Mouse (Mus musculus) gastrocnemius, postnatal 14 days (tissue): ENCODE measurements around the gene Tas2r135. TPM values are rescaled to one million over a fixed set of nuclear protein-coding genes. Genes with fewer than 3 reads are reported as not detected.

ENCODE experiments used
- DNase-seq: peaks from one replicate; pipeline ENCODE4 v3.0.0; 2021; ENCODE audit warnings: mixed read lengths
- intact Hi-C: fragments of 180-260 bp; cut with DNase I; formaldehyde crosslinking; loops from one replicate; pipeline ENCODE4 v1.15.1; 2025; ENCODE audit warnings: low total_unique reads
- total RNA-seq, 2 experiments: library from RNA; stranded (reverse); gene quantifications; 2 replicates each; pipeline ENCODE4 v1.2.3; 2021

The Tas2r135 gene
- total RNA-seq, 2 experiments from 2014 or later, result not detected

- intact Hi-C loops, result no loop called here
- no peak for DNase-seq
Measured at GRCm38 (mm10) chr6:42399938-42400337, 5.3 kb upstream of the Tas2r135 start, which contains the start of gene Tas2r143. Tas2r143 (plus strand) TSS chr6:42400238.

DNA sequence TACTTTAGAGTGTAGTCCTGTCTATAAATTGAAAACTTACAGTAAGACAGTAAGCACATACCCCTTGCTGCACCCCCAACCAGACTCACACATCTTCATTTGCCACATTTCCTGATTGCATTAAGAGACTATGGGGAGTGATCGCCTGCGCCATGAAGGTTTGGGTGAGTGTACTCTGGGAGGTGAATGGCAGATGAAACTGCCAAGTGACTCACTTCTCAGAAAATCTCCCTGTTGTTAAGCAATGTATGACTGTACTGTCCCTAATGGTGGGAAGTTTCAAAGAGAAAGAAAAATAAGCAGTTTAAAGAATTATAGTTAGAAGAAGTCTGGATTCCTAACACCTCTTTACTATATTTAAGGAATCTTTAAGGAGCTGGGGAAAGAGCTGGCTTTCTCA lies 14.2 kb downstream of the Tas2r135 start:
- intact Hi-C loops, result no loop called here
- no peak for DNase-seq

DNA sequence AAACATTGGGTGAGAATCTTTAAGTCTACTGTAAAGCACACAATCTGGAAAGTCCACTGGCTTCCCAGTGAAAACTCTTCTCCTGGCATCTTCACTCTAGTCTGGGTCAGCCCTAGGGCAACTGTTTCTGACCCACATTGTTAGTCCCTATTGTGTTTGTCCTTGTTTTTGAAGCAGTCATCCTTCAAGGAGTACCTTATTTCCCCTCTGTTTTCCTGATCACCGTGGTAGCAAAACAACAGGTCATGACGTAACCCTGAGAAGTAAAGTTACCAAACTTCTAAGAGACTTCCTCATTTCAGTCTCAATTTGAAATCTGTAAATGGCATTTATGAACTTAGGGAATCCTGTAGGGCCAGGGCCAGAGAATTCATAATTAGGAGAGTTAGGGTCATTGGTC lies 16.2 kb downstream of the Tas2r135 start:
- intact Hi-C loops, result no loop called here
- no peak for DNase-seq

DNA sequence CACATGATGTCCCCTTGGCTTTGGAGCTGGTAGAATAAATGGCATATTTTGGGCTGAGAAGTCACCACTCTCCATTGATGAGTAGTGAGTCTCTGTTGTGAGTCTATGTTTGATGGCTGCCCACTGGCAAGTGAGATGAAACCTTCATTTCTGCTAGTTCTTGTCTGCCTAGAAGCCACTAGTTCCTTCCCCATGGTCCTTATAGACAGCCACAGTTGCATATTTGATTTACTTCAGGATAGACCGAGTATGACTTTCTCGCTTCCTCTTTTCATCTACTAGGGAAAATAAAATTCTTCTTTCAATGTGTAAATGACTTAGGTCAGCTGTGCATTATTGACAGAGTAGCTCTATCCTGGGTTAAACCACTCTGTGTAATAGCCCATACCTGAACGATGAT lies 19.2 kb downstream of the Tas2r135 start:
- no peak for DNase-seq
- intact Hi-C loops, result no loop called here

GRCm38 (mm10) chr6:42426337-42426736 lies 21.1 kb downstream of the Tas2r135 start:
- intact Hi-C loops, result no loop called here

DNA sequence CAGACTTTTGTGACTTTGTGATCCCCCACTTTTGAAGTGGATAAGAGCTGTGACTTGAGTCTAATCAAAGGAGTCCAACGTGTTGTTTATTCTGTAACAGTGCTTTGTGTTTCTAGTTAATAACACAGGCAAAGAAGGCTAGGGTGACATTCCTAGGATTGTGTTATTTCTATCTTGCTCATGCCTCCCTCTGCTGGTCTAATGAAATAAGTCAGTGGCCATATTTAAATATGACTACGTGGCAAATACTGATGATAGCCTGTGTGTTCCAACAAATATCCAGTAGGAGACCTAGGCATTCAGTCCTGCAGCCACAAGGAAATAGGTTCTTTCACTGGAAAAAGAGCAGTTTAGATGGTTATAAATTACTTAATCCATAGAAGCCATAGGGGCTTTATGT lies 28.3 kb downstream of the Tas2r135 start:
- intact Hi-C loops, result no loop called here

More at GRCm38 (mm10) chr6:42426337-42426736, 21.1 kb downstream of the Tas2r135 start:
- DNase-seq, result no peak

DNA sequence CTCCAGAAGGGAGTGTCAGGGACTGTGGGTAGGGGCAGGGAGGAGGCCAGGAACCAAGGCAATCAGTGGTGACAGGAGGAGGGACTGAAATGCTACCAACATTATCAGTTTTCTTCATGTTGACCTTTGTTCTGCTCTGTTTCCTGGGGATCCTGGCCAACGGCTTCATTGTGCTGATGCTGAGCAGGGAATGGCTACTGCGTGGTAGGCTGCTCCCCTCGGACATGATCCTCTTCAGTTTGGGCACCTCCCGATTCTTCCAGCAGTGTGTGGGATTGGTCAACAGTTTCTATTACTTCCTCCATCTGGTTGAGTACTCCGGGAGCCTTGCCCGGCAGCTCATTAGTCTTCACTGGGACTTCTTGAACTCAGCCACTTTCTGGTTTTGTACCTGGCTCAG lies 29.2 kb downstream of the Tas2r135 start, which contains the start of gene Tas2r126:
TSS of gene Tas2r126 (plus strand) at position 90 of the 400 bp plus-strand sequence.
- no peak for DNase-seq
- intact Hi-C loops, result no loop called here

More for the DNA sequence above, 28.3 kb downstream of the Tas2r135 start:
- DNase-seq, result no peak

GRCm38 (mm10) chr6:42435490-42435889 lies 30.3 kb downstream of the Tas2r135 start:
- DNase-seq, result no peak
- intact Hi-C loops, result no loop called here

GRCm38 (mm10) chr6:42441395-42441794 lies 36.2 kb downstream of the Tas2r135 start:
- intact Hi-C loops, result no loop called here
- no peak for DNase-seq

GRCm38 (mm10) chr6:42444491-42444890 lies 39.3 kb downstream of the Tas2r135 start:
- intact Hi-C loops, result no loop called here
- DNase-seq, result no peak

DNA sequence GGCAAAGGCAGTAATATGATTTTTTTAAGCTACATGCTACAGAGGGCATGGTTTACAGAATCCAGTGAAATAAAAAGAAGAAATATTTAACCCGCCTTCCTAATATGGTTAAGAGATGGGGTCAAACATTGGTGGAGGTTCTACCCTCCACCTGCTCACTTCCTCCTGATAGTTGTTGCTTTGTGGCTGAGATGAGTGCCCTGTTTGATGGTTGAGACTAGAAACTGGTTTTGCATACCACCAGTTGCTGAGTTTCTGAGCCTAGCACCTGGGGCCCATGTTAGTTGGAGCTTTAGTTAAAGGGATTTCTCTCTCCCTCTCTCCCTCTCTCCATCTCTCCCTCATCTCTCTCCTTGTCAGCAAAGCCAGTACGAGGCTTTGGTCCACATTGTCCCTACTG lies 42.1 kb downstream of the Tas2r135 start:
- DNase-seq, result no peak
- intact Hi-C loops, result no loop called here

Other genes with a start within 250 kb of the Tas2r135 start
- not detected for gene Tas2r144, start 190.1 kb upstream of the Tas2r135 start, total RNA-seq
- gene Gstk1, start 159.5 kb upstream of the Tas2r135 start, total RNA-seq, result 10 to 100 TPM; 18.0 to 18.3 TPM
- gene Tmem139, start 143.5 kb upstream of the Tas2r135 start, total RNA-seq, result not detected
- 1 to 10 TPM; 6.7 to 7.6 TPM for gene Casp2, start 140.4 kb upstream of the Tas2r135 start, total RNA-seq
- 10 to 100 TPM; 91.9 to 94.4 TPM for gene Clcn1, start 118.7 kb upstream of the Tas2r135 start, total RNA-seq
- under 1 TPM; 0.60 to 0.80 TPM for gene Fam131b, start 80.8 kb upstream of the Tas2r135 start, total RNA-seq
- gene Zyx, start 55.8 kb upstream of the Tas2r135 start, total RNA-seq, result 10 to 100 TPM; 35.2 to 40.9 TPM
- gene Epha1, start 32.2 kb upstream of the Tas2r135 start, total RNA-seq, result under 1 TPM; 0.07 to 0.21 TPM
- gene Tas2r143, start 5.2 kb upstream of the Tas2r135 start, total RNA-seq, result under 1 TPM in 1 of 2 experiments, not detected in 1; 0.44 TPM
- not detected for gene Tas2r126, start 29.1 kb downstream of the Tas2r135 start, total RNA-seq
- not detected for gene Olfr458, start 59.8 kb downstream of the Tas2r135 start, total RNA-seq
- not detected for gene Olfr457, start 70.9 kb downstream of the Tas2r135 start, total RNA-seq
- gene Olfr456, start 81.8 kb downstream of the Tas2r135 start, total RNA-seq, result not detected
- not detected for gene Olfr455, start 142.2 kb downstream of the Tas2r135 start, total RNA-seq
- not detected for gene Tcaf3, start 192.3 kb downstream of the Tas2r135 start, total RNA-seq
- gene Tcaf2, start 239.8 kb downstream of the Tas2r135 start, total RNA-seq, result 1 to 10 TPM; 4.4 to 4.6 TPM